Mouse (Mus musculus) small intestine, adult 2 months (tissue): Measurements from ENCODE around the gene Creg1.

Source experiments
- CTCF ChIP-seq: fragments of 200-500 bp; IDR thresholded peaks from 2 replicates; pipeline ENCODE4 v1.5.1; 2012; ENCODE audit warnings: low read depth, mild to moderate bottlenecking, control low read depth, inconsistent platforms, low read length, moderate library complexity, mixed read lengths; ENCODE audit not compliant: insufficient replicate concordance, insufficient read length; ENCODE audit errors: extremely low read depth
- POLR2A ChIP-seq: fragments of 200-500 bp; IDR thresholded peaks from 2 replicates; pipeline ENCODE4 v1.6.1; 2012; ENCODE audit warnings: low read depth, mild to moderate bottlenecking, control low read depth, inconsistent platforms, low read length, moderate library complexity

- TF ChIP-seq CTCF (no peak), POLR2A (no peak)
Measured at GRCm38 (mm10) chr1:165817264-165817663, 53.7 kb downstream of the Creg1 start.
